Mouse (Mus musculus): ENCODE measurements at regions not wholly inside any gene's neighbourhood (a gene's known extent, or its start where the extent isn't known, plus 50 kb on each side); places are given as distances from the start of the nearest gene placed in this dataset.
A peak's percentile ranks its signal among the peaks of the same experiment; 100 is the strongest.

DNA sequence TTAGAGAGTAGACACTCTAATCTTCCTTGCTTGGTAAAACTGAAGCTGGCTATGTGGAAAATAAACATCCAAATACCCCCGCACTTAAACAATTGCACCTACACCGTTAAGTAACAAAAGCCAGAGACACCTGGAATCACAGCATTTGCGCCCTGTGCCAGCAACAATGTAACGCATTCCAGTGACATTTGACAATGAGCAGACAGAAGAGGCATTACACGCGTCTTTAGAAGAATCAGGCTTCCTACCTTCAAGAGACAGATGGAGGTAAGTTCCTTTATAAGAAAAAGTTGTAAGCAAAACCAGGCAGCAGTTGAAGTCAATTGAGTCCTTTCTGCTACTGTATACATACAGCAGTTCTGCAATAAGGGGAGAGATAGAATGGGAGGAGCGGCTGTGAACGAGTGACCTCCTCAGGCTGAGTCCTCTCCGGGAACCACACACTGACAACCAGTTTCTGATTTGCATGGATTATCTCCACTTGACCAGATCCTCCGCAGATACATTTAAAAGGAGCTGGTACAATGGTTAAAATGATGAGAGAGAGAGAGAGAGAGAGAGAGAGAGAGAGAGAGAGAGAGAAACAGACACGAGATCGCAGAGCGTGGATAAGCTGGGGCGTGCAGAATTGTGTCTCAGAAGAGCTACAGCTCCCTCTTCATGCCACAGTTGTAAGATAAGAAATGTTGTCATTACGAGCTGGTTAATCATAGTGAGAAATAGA is 454.7 kb upstream of the Adgrl2 start:
- H3K27ac ChIP-seq (ENCODE audit: low read depth, low read length), result peak overlapping the region; percentile 64; the same call in 1 of the 2 replicates
- H3K9me3 ChIP-seq (ENCODE audit: control insufficient read depth, low read length), result no peaks in the 10 kb centered on the region
- peak overlapping the region; percentile 43 for H3K4me3 ChIP-seq (ENCODE audit: low read depth, low read length)
- no peaks in the 10 kb centered on the region for H3K27me3 ChIP-seq (ENCODE audit: control insufficient read depth, insufficient read depth, low read length)
- no peaks in the 10 kb centered on the region for H3K4me1 ChIP-seq (ENCODE audit: control insufficient read depth, insufficient read depth, low read length)
- peak; percentile 91 for ATAC-seq (ENCODE audit: low read depth)
- peak overlapping the region; percentile 53 for H3K4me2 ChIP-seq (ENCODE audit: low read depth, low read length)
- WGBS, result 3% methylated on average over 15 of the region's 15 CpGs
- H3K36me3 ChIP-seq (ENCODE audit: control insufficient read depth, insufficient read depth, low read length), result no peaks in the 10 kb centered on the region
- H3K9ac ChIP-seq (replicated peaks; ENCODE audit: low read depth, low read length), result peak overlapping the region; percentile 42; the same call in 1 of the 2 replicates

DNA sequence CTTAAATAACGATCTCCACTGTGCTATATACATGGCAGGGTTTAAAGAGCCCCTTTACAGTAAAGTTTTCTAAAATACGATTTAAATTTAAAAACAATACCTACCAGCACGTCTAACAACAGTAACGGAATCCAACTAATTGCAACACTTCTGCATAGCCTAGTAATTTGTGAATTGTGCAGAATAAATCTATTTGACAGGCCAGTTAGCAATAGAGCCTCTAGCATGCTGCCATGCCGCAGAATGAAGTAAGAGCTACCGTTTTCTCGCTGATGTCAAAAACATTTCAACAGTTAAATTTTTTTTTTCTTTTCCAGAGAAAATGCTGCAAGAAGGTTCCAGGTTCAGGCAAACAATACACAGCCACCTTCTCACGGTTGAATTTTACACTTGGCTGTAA is 454.0 kb upstream of the Adgrl2 start:
- H3K36me3 ChIP-seq (ENCODE audit: control insufficient read depth, insufficient read depth, low read length), result no peaks in the 10 kb centered on the region
- no peak overlapping the region for H3K27ac ChIP-seq (ENCODE audit: low read depth, low read length)
- no peak for ATAC-seq (ENCODE audit: low read depth)
- no peaks in the 10 kb centered on the region for H3K9me3 ChIP-seq (ENCODE audit: control insufficient read depth, low read length)
- WGBS, result 34% methylated on average over 8 of the region's 8 CpGs
- peak overlapping the region; percentile 43 for H3K4me3 ChIP-seq (ENCODE audit: low read depth, low read length)
- H3K4me2 ChIP-seq (ENCODE audit: low read depth, low read length), result peak overlapping the region; percentile 53
- no peaks in the 10 kb centered on the region for H3K4me1 ChIP-seq (ENCODE audit: control insufficient read depth, insufficient read depth, low read length)
- peak overlapping the region; percentile 42; the same call in 1 of the 2 replicates for H3K9ac ChIP-seq (replicated peaks; ENCODE audit: low read depth, low read length)
- no peaks in the 10 kb centered on the region for H3K27me3 ChIP-seq (ENCODE audit: control insufficient read depth, insufficient read depth, low read length)

- H3K27me3 ChIP-seq (ENCODE audit: control insufficient read depth, insufficient read depth, low read length), result no peaks in the 10 kb centered on the region
- H3K4me3 ChIP-seq (ENCODE audit: low read depth, low read length), result no peak overlapping the region
- H3K4me1 ChIP-seq (ENCODE audit: control insufficient read depth, insufficient read depth, low read length), result no peaks in the 10 kb centered on the region
- H3K4me2 ChIP-seq (ENCODE audit: low read depth, low read length), result no peak overlapping the region
- H3K27ac ChIP-seq (ENCODE audit: low read depth, low read length), result no peak overlapping the region
- no peak for ATAC-seq (ENCODE audit: low read depth)
- no peaks in the 10 kb centered on the region for H3K9me3 ChIP-seq (ENCODE audit: control insufficient read depth, low read length)
- no peak overlapping the region for H3K9ac ChIP-seq (replicated peaks; ENCODE audit: low read depth, low read length)
- no peaks in the 10 kb centered on the region for H3K36me3 ChIP-seq (ENCODE audit: control insufficient read depth, insufficient read depth, low read length)
Observed at GRCm38 (mm10) chr3:149441227-149441626, 450.9 kb upstream of the Adgrl2 start.

DNA sequence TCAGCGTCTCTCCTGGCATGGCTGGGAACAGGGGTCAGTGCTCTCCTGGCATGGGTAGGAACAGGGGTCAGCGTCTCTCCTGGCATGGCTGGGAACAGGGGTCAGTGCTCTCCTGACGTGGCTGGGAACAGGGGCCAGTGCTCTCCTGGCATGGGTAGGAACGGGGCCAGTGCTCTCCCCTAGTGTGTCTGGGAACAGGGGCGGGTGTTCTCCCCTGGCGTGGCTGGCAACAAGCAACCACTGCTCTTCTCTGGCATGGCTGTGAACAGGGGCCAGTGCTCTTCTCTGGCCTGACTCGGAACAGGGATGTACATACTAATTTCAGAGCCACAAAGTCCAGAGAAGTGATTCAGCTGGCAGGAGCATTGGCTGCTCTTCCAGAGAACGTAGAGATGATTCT is 447.4 kb upstream of the Adgrl2 start:
- no peak overlapping the region for H3K4me3 ChIP-seq (ENCODE audit: low read depth, low read length)
- WGBS, result 91% methylated on average over 8 of the region's 8 CpGs
- no peak overlapping the region for H3K27ac ChIP-seq (ENCODE audit: low read depth, low read length)
- ATAC-seq (ENCODE audit: low read depth), result no peak
- H3K27me3 ChIP-seq (ENCODE audit: control insufficient read depth, insufficient read depth, low read length), result no peaks in the 10 kb centered on the region
- H3K9me3 ChIP-seq (ENCODE audit: control insufficient read depth, low read length), result no peaks in the 10 kb centered on the region
- H3K4me2 ChIP-seq (ENCODE audit: low read depth, low read length), result no peak overlapping the region
- H3K4me1 ChIP-seq (ENCODE audit: control insufficient read depth, insufficient read depth, low read length), result no peaks in the 10 kb centered on the region
- H3K9ac ChIP-seq (replicated peaks; ENCODE audit: low read depth, low read length), result no peak overlapping the region
- H3K36me3 ChIP-seq (ENCODE audit: control insufficient read depth, insufficient read depth, low read length), result no peaks in the 10 kb centered on the region

GRCm38 (mm10) chr3:149436944-149437343 is 446.6 kb upstream of the Adgrl2 start:
- Histone ChIP-seq H3K27ac (ENCODE audit: low read depth, low read length) (no peak overlapping the region), H3K4me2 (ENCODE audit: low read depth, low read length) (no peak overlapping the region), H3K9me3 (ENCODE audit: control insufficient read depth, low read length) (no peaks in the 10 kb centered on the region), H3K9ac (replicated peaks; ENCODE audit: low read depth, low read length) (no peak overlapping the region), H3K36me3 (ENCODE audit: control insufficient read depth, insufficient read depth, low read length) (no peaks in the 10 kb centered on the region), H3K4me1 (ENCODE audit: control insufficient read depth, insufficient read depth, low read length) (no peaks in the 10 kb centered on the region), H3K4me3 (ENCODE audit: low read depth, low read length) (no peak overlapping the region), H3K27me3 (ENCODE audit: control insufficient read depth, insufficient read depth, low read length) (no peaks in the 10 kb centered on the region)
- 88% methylated on average over 6 of the region's 6 CpGs for WGBS
- ATAC-seq (ENCODE audit: low read depth), result no peak

DNA sequence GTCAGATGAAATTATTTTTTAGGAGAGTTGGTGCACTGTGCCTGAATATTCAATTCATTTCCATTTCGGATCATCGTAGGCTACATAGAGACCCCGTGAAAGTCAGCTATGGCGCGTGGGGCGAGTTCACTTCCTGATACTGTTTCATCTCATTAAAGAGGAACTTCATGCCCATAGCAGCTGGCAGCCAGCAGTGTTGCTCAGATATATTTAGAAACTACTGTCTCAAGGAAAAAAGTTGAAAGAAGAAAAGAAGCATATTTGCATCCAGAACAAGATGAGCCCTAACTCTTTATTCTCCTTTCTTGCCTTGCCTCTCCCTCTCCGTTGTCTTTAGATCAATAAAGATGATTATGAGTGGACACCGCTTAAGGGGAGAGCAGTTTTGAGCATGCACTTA is 446.1 kb upstream of the Adgrl2 start:
- WGBS, result 89% methylated on average over 8 of the region's 8 CpGs
- no peaks in the 10 kb centered on the region for H3K27me3 ChIP-seq (ENCODE audit: control insufficient read depth, insufficient read depth, low read length)
- no peak overlapping the region for H3K4me2 ChIP-seq (ENCODE audit: low read depth, low read length)
- H3K4me1 ChIP-seq (ENCODE audit: control insufficient read depth, insufficient read depth, low read length), result no peaks in the 10 kb centered on the region
- no peaks in the 10 kb centered on the region for H3K9me3 ChIP-seq (ENCODE audit: control insufficient read depth, low read length)
- no peak overlapping the region for H3K4me3 ChIP-seq (ENCODE audit: low read depth, low read length)
- ATAC-seq (ENCODE audit: low read depth), result no peak
- H3K36me3 ChIP-seq (ENCODE audit: control insufficient read depth, insufficient read depth, low read length), result no peaks in the 10 kb centered on the region
- H3K9ac ChIP-seq (replicated peaks; ENCODE audit: low read depth, low read length), result no peak overlapping the region
- H3K27ac ChIP-seq (ENCODE audit: low read depth, low read length), result no peak overlapping the region

GRCm38 (mm10) chr3:149431795-149432194 is 441.4 kb upstream of the Adgrl2 start:
- WGBS, result 95% methylated on average over 10 of the region's 10 CpGs
- Histone ChIP-seq H3K9me3 (ENCODE audit: control insufficient read depth, low read length) (no peaks in the 10 kb centered on the region), H3K27me3 (ENCODE audit: control insufficient read depth, insufficient read depth, low read length) (no peaks in the 10 kb centered on the region), H3K27ac (ENCODE audit: low read depth, low read length) (no peak overlapping the region), H3K9ac (replicated peaks; ENCODE audit: low read depth, low read length) (no peak overlapping the region), H3K4me1 (ENCODE audit: control insufficient read depth, insufficient read depth, low read length) (no peaks in the 10 kb centered on the region), H3K36me3 (ENCODE audit: control insufficient read depth, insufficient read depth, low read length) (no peaks in the 10 kb centered on the region), H3K4me2 (ENCODE audit: low read depth, low read length) (no peak overlapping the region), H3K4me3 (ENCODE audit: low read depth, low read length) (no peak overlapping the region)
- ATAC-seq (ENCODE audit: low read depth), result no peak

DNA sequence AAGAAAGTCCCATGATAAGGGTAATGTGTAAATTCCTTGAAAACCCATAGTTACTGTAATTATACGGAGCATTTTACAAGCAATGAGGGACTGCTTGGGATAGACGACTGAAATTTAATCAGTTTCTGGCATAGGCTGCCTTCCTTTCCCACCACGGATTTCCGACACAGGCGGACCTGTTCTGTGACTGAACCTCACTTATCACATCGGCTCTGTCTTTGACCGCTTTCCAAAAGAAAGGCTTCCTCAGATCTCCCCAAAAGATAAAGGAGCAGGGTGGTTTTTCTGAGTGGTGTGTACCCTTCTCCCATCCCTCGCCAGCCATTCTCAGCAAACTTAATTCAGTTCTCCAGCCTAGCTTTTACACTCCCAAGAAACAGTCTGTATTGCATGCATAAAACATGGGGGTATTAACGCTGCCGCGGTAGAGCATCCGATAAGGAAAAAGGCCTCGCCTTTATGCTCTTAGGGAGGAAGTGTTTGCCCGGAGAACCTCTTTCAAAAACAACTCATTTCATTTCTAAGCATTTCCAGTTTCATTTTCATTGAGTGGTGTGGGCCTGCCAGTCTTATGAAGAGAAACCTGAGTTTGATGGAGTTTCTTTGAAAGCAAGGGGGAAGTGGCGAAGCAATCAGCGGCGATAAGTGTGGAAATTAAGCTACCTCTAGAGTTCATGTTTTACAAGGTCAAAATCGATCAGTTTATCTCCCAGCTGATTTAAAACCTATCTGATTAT is 435.8 kb upstream of the Adgrl2 start:
- WGBS, result 60% methylated on average over 18 of the region's 18 CpGs
- Histone ChIP-seq H3K27ac (ENCODE audit: low read depth, low read length) (no peak overlapping the region), H3K27me3 (ENCODE audit: control insufficient read depth, insufficient read depth, low read length) (no peaks in the 10 kb centered on the region), H3K9ac (replicated peaks; ENCODE audit: low read depth, low read length) (no peak overlapping the region), H3K4me1 (ENCODE audit: control insufficient read depth, insufficient read depth, low read length) (no peaks in the 10 kb centered on the region), H3K36me3 (ENCODE audit: control insufficient read depth, insufficient read depth, low read length) (no peaks in the 10 kb centered on the region), H3K9me3 (ENCODE audit: control insufficient read depth, low read length) (no peaks in the 10 kb centered on the region), H3K4me3 (ENCODE audit: low read depth, low read length) (no peak overlapping the region), H3K4me2 (ENCODE audit: low read depth, low read length) (no peak overlapping the region)
- no peak for ATAC-seq (ENCODE audit: low read depth)

GRCm38 (mm10) chr3:149424306-149424705 is 434.0 kb upstream of the Adgrl2 start:
- H3K9ac ChIP-seq (replicated peaks; ENCODE audit: low read depth, low read length), result no peak overlapping the region
- 92% methylated on average over 1 of the region's 1 CpGs for WGBS
- H3K4me1 ChIP-seq (ENCODE audit: control insufficient read depth, insufficient read depth, low read length), result no peaks in the 10 kb centered on the region
- H3K27me3 ChIP-seq (ENCODE audit: control insufficient read depth, insufficient read depth, low read length), result no peaks in the 10 kb centered on the region
- H3K9me3 ChIP-seq (ENCODE audit: control insufficient read depth, low read length), result no peaks in the 10 kb centered on the region
- no peak overlapping the region for H3K4me3 ChIP-seq (ENCODE audit: low read depth, low read length)
- H3K27ac ChIP-seq (ENCODE audit: low read depth, low read length), result no peak overlapping the region
- no peaks in the 10 kb centered on the region for H3K36me3 ChIP-seq (ENCODE audit: control insufficient read depth, insufficient read depth, low read length)
- H3K4me2 ChIP-seq (ENCODE audit: low read depth, low read length), result no peak overlapping the region
- ATAC-seq (ENCODE audit: low read depth), result no peak
